Mouse (Mus musculus) forebrain, embryonic 13.5 days (tissue): ENCODE measurements at regions not wholly inside any gene's neighbourhood (a gene's known extent, or its start where the extent isn't known, plus 50 kb on each side); places are given as distances from the start of the nearest gene placed in this dataset.

Experiments used
- ATAC-seq: fragments of 200-750 bp; cut with Nextera tagmentation; 2 replicates; pipeline ENCODE4 v1.8.0; 2017
- H3K27ac ChIP-seq: fragments of 300-500 bp; sonication (generic); 2 replicates; pipeline ENCODE4 v1.5.1; 2015; ENCODE audit warnings: inconsistent platforms, mild to moderate bottlenecking, moderate library complexity
- H3K27me3 ChIP-seq: fragments of 300-500 bp; sonication (generic); 2 replicates; pipeline ENCODE4 v1.6.1; 2015; ENCODE audit warnings: mild to moderate bottlenecking, inconsistent platforms
- H3K36me3 ChIP-seq: fragments of 300-500 bp; sonication (generic); 2 replicates; pipeline ENCODE4 v1.6.1; 2015; ENCODE audit warnings: mild to moderate bottlenecking, inconsistent platforms; ENCODE audit not compliant: poor library complexity, severe bottlenecking
- H3K4me1 ChIP-seq: fragments of 300-500 bp; sonication (generic); 2 replicates; pipeline ENCODE4 v1.6.1; 2015; ENCODE audit warnings: inconsistent platforms
- H3K4me2 ChIP-seq: fragments of 300-500 bp; sonication (generic); 2 replicates; pipeline ENCODE4 v1.6.1; 2015; ENCODE audit warnings: inconsistent platforms, mild to moderate bottlenecking, moderate library complexity
- H3K4me3 ChIP-seq: fragments of 300-500 bp; sonication (generic); 2 replicates; pipeline ENCODE4 v1.5.1; 2015; ENCODE audit warnings: mild to moderate bottlenecking, inconsistent platforms
- H3K9ac ChIP-seq: fragments of 300-500 bp; sonication (generic); 2 replicates; pipeline ENCODE4 v1.6.1; 2015; ENCODE audit warnings: mild to moderate bottlenecking, inconsistent platforms
- H3K9me3 ChIP-seq: fragments of 300-500 bp; sonication (generic); replicated peaks from 2 replicates; pipeline ENCODE4 v1.6.1; 2016; ENCODE audit warnings: inconsistent platforms
- WGBS: fragments of 180-500 bp; shearing (Covaris S2); methylation state at CpG from one replicate; pipeline ENCODE4 v1.1.7; 2015; 5-methylcytosine and 5-hydroxymethylcytosine counted together

GRCm38 (mm10) chr17:88214746-88215145, 149.7 kb upstream of the Fbxo11 start:
- WGBS = 90% methylated on average over 9 of the region's 9 CpGs
- Histone ChIP-seq H3K36me3 (no peaks in the 10 kb centered on the region), H3K9ac (no peak overlapping the region), H3K4me3 (no peak overlapping the region), H3K9me3 (no peaks in the 10 kb centered on the region), H3K27ac (no peak overlapping the region), H3K4me2 (no peak overlapping the region), H3K4me1 (no peaks in the 10 kb centered on the region), H3K27me3 (no peaks in the 10 kb centered on the region)
- ATAC-seq = no peak

DNA sequence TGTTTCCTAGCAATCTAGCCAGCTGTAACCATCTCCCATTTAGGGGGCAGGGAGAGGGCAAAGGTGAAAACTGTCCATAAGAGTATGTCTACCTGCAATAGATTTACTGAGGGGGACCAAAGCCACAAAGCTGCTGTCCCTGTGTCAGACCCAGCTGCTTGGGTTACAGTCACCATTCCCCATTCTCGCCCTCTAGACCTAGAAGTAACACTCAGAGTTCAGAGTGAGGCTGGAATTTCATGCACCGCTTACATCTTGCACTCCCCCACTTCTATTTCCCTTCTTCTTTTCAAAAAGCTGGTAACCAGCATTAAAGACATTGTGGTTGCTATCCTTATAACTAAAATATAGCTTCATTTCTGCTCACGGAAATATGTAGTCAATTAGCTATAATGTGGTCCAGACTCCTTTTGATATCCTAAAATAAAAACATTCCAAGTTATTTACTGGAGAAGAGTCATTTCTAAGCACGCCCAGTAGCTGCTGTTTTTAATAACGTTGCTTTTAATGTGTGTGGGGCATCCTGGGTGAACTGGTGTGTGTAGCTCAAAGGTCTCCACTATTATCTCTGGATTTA, 157.4 kb upstream of the Fbxo11 start:
- no peak for ATAC-seq
- 81% methylated on average over 5 of the region's 5 CpGs for WGBS
- no peaks in the 10 kb centered on the region for H3K36me3 ChIP-seq
- no peak overlapping the region for H3K27ac ChIP-seq
- no peak overlapping the region for H3K4me3 ChIP-seq
- H3K9me3 ChIP-seq = peaks cover 11% of the 10 kb centered on the region
- no peak overlapping the region for H3K4me2 ChIP-seq
- no peaks in the 10 kb centered on the region for H3K27me3 ChIP-seq
- H3K9ac ChIP-seq = no peak overlapping the region
- H3K4me1 ChIP-seq = no peaks in the 10 kb centered on the region

- Histone ChIP-seq H3K4me1 (no peaks in the 10 kb centered on the region), H3K36me3 (no peaks in the 10 kb centered on the region), H3K4me2 (no peak overlapping the region), H3K27me3 (no peaks in the 10 kb centered on the region), H3K27ac (no peak overlapping the region), H3K4me3 (no peak overlapping the region), H3K9ac (no peak overlapping the region), H3K9me3 (no peaks in the 10 kb centered on the region)
- 85% methylated on average over 8 of the region's 8 CpGs for WGBS
- ATAC-seq = no peak
These were observed 175.4 kb upstream of the Fbxo11 start for GRCm38 (mm10) chr17:88240476-88240875.

DNA sequence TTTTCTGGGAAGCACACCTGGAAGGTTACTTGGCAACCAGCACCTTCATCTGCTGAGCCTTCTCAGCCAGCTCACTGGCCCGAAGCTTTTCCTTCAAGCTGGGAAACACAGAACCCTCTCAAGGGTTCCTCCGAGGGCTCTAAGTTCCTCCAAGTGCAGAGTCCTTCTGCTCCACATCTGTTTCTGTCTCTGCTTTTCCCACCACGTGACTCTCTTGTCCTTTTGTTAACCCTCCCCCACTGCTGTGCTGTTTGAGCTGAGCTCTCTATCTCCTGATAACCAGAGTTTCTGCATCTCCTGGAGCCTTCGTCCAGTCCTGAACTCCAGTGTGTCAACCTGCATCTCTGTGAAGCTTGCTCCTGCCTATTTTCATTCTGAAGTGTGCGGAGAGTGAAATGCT, 183.5 kb upstream of the Fbxo11 start:
- no peak for ATAC-seq
- H3K27me3 ChIP-seq = no peaks in the 10 kb centered on the region
- H3K9me3 ChIP-seq = no peaks in the 10 kb centered on the region
- WGBS = 79% methylated on average over 5 of the region's 5 CpGs
- no peak overlapping the region for H3K4me2 ChIP-seq
- no peak overlapping the region for H3K27ac ChIP-seq
- 0 out of 2 replicates have a peak, but pooled peaks cover 10% of the 10 kb centered on the region for H3K4me1 ChIP-seq
- no peak overlapping the region for H3K4me3 ChIP-seq
- H3K36me3 ChIP-seq = no peaks in the 10 kb centered on the region
- H3K9ac ChIP-seq = no peak overlapping the region

GRCm38 (mm10) chr17:88251949-88252521, 186.9 kb upstream of the Fbxo11 start:
- Histone ChIP-seq H3K4me3 (no peak overlapping the region), H3K9ac (no peak overlapping the region), H3K4me1 (peaks cover 19% of the 10 kb centered on the region; the same call in 1 of the 2 replicates), H3K27me3 (no peaks in the 10 kb centered on the region), H3K9me3 (no peaks in the 10 kb centered on the region), H3K27ac (no peak overlapping the region), H3K36me3 (no peaks in the 10 kb centered on the region), H3K4me2 (peak overlapping the region; percentile 38)
- peak; percentile 52 for ATAC-seq
- WGBS = 16% methylated on average over 17 of the region's 17 CpGs

GRCm38 (mm10) chr17:88255744-88256598, 184.5 kb upstream of the Foxn2 start:
- no peaks in the 10 kb centered on the region for H3K27me3 ChIP-seq
- peak overlapping the region; percentile 95 for H3K4me2 ChIP-seq
- peak overlapping the region; percentile 90 for H3K27ac ChIP-seq
- no peaks in the 10 kb centered on the region for H3K36me3 ChIP-seq
- peak; percentile 82 for ATAC-seq
- peak overlapping the region; percentile 89 for H3K9ac ChIP-seq
- under 1% methylated on average over 40 of the region's 40 CpGs for WGBS
- H3K9me3 ChIP-seq = no peaks in the 10 kb centered on the region
- peak overlapping the region; percentile 68 for H3K4me3 ChIP-seq
- H3K4me1 ChIP-seq = peaks cover 23% of the 10 kb centered on the region; the same call in 1 of the 2 replicates

- H3K4me2 ChIP-seq = peak overlapping the region; percentile 95
- H3K27ac ChIP-seq = peak overlapping the region; percentile 90
- WGBS = 3% methylated on average over 18 of the region's 18 CpGs
- no peaks in the 10 kb centered on the region for H3K36me3 ChIP-seq
- no peaks in the 10 kb centered on the region for H3K27me3 ChIP-seq
- ATAC-seq = peak; percentile 71
- H3K9me3 ChIP-seq = no peaks in the 10 kb centered on the region
- H3K4me1 ChIP-seq = peaks cover 21% of the 10 kb centered on the region
- peak overlapping the region; percentile 89 for H3K9ac ChIP-seq
- H3K4me3 ChIP-seq = peak overlapping the region; percentile 68
These were observed 183.6 kb upstream of the Foxn2 start for GRCm38 (mm10) chr17:88256599-88257544.

DNA sequence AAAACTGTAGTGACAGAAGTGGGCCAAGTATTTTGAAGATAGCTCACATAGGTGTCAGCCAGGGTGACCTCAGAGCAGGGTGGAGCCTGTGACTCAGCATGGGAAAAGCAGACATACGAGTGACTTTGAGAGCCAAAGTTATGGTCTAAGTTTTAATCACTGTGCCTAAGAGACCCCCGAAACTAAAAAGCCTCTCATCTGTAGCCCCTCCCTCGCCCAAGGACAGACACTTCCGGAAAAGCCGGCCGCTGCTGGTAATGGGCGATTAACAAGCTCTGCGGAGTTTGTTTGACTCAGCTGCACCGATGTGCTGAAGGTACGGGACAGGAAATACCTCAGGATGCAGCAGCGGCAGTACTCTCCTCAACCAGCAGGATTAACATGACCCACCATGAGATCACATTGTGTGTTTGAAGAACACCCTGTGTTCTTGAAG, 182.1 kb upstream of the Foxn2 start:
- no peak for ATAC-seq
- no peak overlapping the region for H3K9ac ChIP-seq
- peaks cover 17% of the 10 kb centered on the region for H3K4me1 ChIP-seq
- no peaks in the 10 kb centered on the region for H3K36me3 ChIP-seq
- WGBS = 82% methylated on average over 11 of the region's 11 CpGs
- no peak overlapping the region for H3K27ac ChIP-seq
- no peaks in the 10 kb centered on the region for H3K27me3 ChIP-seq
- no peaks in the 10 kb centered on the region for H3K9me3 ChIP-seq
- no peak overlapping the region for H3K4me3 ChIP-seq
- no peak overlapping the region for H3K4me2 ChIP-seq

DNA sequence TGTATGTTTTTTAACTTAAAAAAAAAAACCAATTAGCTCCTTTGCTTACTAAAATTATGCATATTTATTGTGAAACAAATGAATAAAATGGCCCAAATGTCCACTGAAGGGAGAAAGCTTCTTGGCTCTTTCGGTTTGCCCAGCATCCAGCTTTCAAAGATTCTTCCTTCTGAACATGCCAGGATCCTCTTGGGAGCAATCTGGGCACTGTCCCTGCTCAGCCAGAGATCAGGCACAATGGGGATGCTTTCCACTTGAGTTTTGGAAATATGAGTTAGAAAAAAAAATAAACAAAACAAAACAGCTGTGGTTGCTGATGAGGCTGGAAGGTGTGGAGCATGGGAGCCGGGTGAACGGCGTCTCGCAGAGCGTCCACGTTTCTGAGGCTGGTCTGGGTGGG, 180.3 kb upstream of the Foxn2 start:
- Histone ChIP-seq H3K36me3 (no peaks in the 10 kb centered on the region), H3K4me2 (no peak overlapping the region), H3K9me3 (no peaks in the 10 kb centered on the region), H3K27me3 (no peaks in the 10 kb centered on the region), H3K4me1 (peaks cover 17% of the 10 kb centered on the region), H3K4me3 (no peak overlapping the region), H3K9ac (no peak overlapping the region), H3K27ac (no peak overlapping the region)
- no peak for ATAC-seq
- 96% methylated on average over 7 of the region's 7 CpGs for WGBS

GRCm38 (mm10) chr17:88260826-88261225, 179.7 kb upstream of the Foxn2 start:
- Histone ChIP-seq H3K4me2 (no peak overlapping the region), H3K9me3 (no peaks in the 10 kb centered on the region), H3K27ac (no peak overlapping the region), H3K27me3 (no peaks in the 10 kb centered on the region), H3K9ac (no peak overlapping the region), H3K4me1 (peaks cover 14% of the 10 kb centered on the region), H3K4me3 (no peak overlapping the region), H3K36me3 (no peaks in the 10 kb centered on the region)
- ATAC-seq = no peak
- 64% methylated on average over 6 of the region's 6 CpGs for WGBS

- Histone ChIP-seq H3K9ac (no peak overlapping the region), H3K9me3 (no peaks in the 10 kb centered on the region), H3K4me2 (no peak overlapping the region), H3K36me3 (no peaks in the 10 kb centered on the region), H3K27ac (no peak overlapping the region), H3K27me3 (no peaks in the 10 kb centered on the region), H3K4me1 (peaks cover 12% of the 10 kb centered on the region), H3K4me3 (no peak overlapping the region)
- WGBS = 32% methylated on average over 8 of the region's 8 CpGs
- ATAC-seq = no peak
These were observed 179.0 kb upstream of the Foxn2 start for GRCm38 (mm10) chr17:88261556-88261955.
